Mouse (Mus musculus) left cerebral cortex, adult 18-20 months (tissue): ENCODE data around the gene Szt2. TPM values are rescaled to one million over a fixed set of nuclear protein-coding genes. Genes with fewer than 3 reads are reported as not detected.

Experiments
- DNase-seq, 2 experiments: peaks; one replicate each; pipeline ENCODE4 v3.0.0; 2021 to 2022; ENCODE audit warnings: low spot score in 2 of 2, mixed read lengths in 1 of 2
- long read RNA-seq, 2 experiments: library from polyadenylated mRNA; stranded (forward); transcript quantifications; one replicate each; pipeline ENCODE4 v2.0.0; 2021
- total RNA-seq, 2 experiments: library from RNA; stranded (reverse); gene quantifications; 2 replicates each; pipeline ENCODE4 v1.2.3; 2021

Szt2 gene
- total RNA-seq, result 10 to 100 TPM; 30.0 to 33.1 TPM
- long read RNA-seq, experiment 1, partial matches to known transcripts, result 3 of 7 reads
- long read RNA-seq, experiment 1, other reads (novel, unspliced or antisense), result 4 of 7 reads
- long read RNA-seq, experiment 2, partial matches to known transcripts, result 9 of 11 reads
- long read RNA-seq, experiment 2, other reads (novel, unspliced or antisense), result 2 of 11 reads

- DNase-seq, result peak; percentile 86 to 92
Observed at GRCm38 (mm10) chr4:118409142-118409900, at the start of gene Szt2, which contains the start of gene Med8. TSS of gene Szt2 (minus strand) at chr4:118409273. TSS of gene Med8 (plus strand) at chr4:118409337.

- no peak for DNase-seq
Observed at GRCm38 (mm10) chr4:118457345-118457975, 48.4 kb upstream of the Szt2 start, which contains the start of gene Mpl. TSS of gene Mpl (minus strand) at chr4:118457513.

GRCm38 (mm10) chr4:118446415-118447153 is 37.5 kb upstream of the Szt2 start:
- no peak for DNase-seq

GRCm38 (mm10) chr4:118445781-118446414 is 36.8 kb upstream of the Szt2 start:
- peak in 1 of 2 experiments; percentile 25 for DNase-seq

- peak in 1 of 2 experiments; percentile 42 for DNase-seq
Observed at GRCm38 (mm10) chr4:118445088-118445487, 36.0 kb upstream of the Szt2 start.

- DNase-seq, result no peak
Observed at GRCm38 (mm10) chr4:118437829-118438253, 28.8 kb upstream of the Szt2 start.

- DNase-seq, result peak; percentile 80 to 86
Observed at GRCm38 (mm10) chr4:118436820-118437603, 27.9 kb upstream of the Szt2 start, which contains the start of gene Cdc20. TSS of gene Cdc20 (minus strand) at chr4:118437352.

- no peak for DNase-seq
Observed at GRCm38 (mm10) chr4:118432332-118432731, 23.3 kb upstream of the Szt2 start.

GRCm38 (mm10) chr4:118429215-118429895 is 20.3 kb upstream of the Szt2 start:
- DNase-seq, result no peak

GRCm38 (mm10) chr4:118428531-118429214 is 19.6 kb upstream of the Szt2 start:
- DNase-seq, result no peak

- peak; percentile 59 for DNase-seq
Observed at GRCm38 (mm10) chr4:118427768-118428451, 18.8 kb upstream of the Szt2 start, which contains the start of gene Elovl1. TSS of gene Elovl1 (plus strand) at chr4:118428093.

- DNase-seq, result no peak
Observed at GRCm38 (mm10) chr4:118427415-118427767, 18.3 kb upstream of the Szt2 start.

GRCm38 (mm10) chr4:118425374-118425773 is 16.3 kb upstream of the Szt2 start:
- no peak for DNase-seq

GRCm38 (mm10) chr4:118424541-118425160 is 15.6 kb upstream of the Szt2 start:
- DNase-seq, result no peak

- DNase-seq, result no peak
Observed at GRCm38 (mm10) chr4:118421384-118421783, 12.3 kb upstream of the Szt2 start.

GRCm38 (mm10) chr4:118417112-118417797 is 8.2 kb upstream of the Szt2 start:
- no peak for DNase-seq

- peak in 1 of 2 experiments; percentile 34 for DNase-seq
Observed at GRCm38 (mm10) chr4:118416329-118416728, 7.3 kb upstream of the Szt2 start.
